Mouse (Mus musculus): Measurements from ENCODE around the gene Nnat.

Gene Nnat

DNA sequence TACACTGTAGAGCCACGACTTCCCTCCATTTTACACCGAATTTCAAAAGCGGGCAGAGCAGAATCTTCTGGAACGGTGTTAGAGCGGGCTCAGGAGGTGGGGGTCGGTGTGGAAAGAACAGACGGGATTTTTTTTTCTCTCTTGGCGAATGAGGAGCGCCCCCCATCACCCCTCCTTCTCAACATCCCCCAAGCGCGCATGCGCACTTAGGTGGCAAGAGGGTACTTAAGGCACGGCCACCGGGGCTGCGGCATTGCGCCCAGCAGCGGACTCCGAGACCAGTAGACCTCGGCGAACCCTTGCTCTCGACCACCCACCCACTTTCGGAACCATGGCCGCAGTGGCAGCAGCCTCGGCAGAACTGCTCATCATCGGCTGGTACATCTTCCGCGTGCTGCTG is at the start of gene Nnat:
Gene Nnat (plus strand): TSS at position 221 of the 400 bp plus-strand sequence.
- no peak for DNase-seq (ENCODE audit: low spot score in 2 of 2)

DNA sequence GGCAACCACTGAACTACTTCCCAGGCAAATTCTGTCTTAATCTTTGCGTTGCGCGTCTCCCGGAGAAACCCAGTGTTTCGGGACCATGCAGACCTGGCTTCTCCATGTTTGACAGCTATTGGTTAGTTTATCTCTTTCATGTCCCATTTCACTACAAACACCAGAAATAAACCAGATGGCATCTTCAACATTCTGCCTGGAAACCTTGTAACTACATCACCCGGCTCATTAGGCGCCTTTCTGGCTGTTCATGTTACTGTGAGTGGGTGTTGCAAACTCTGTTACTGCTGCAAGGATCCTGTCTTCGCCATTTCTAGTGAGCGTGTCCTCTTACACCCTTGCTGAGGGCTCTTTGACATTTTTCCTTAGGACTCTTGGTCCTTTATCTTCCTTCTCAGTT is 47.0 kb upstream of the Nnat start:
- DNase-seq (ENCODE audit: low spot score in 2 of 2): no peak

DNA sequence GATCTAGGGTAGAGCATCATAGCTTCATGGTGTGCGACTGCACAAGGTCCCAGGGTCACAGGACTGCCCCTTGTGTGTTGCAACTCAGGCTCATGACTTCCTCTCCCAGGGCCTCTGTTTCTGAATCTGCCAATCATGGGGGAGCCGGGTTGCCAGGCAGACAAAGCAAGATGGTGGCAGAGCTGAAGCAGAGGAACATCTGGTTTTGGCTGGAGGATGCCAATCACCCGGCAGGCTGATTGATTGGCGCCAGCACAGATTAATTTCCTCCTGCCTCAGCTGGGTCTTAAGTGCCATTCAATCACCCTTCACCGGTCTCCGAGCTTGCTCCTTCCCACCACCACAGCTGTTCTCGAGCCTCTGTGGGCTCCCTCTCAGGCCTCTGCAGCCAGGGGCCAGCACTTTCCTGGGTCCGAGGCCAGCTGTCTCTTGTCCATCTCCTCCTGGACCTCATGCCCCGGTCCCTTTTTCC is 46.1 kb upstream of the Nnat start:
- DNase-seq (ENCODE audit: low spot score in 2 of 2): peak in 1 of 2 experiments; percentile 11

DNA sequence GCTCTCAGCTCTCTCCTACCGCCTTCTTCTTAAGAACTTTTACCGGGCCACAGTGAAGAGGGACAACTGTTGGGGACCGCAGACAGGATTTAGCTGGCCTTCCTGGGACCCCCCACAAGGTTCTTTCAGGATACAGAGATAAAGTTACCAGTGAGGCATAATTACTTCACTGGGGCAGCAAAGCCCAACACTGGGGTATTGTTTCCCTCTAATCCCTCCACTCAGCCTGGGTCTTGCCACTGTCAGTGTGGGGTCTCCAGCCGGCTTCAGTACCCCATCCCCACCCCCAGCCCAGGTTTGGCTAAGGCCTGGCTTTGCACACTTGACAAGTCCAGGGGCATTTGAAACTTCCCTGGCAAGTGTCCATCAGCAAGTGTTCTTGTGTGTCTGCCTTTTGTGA is 45.5 kb upstream of the Nnat start:
- DNase-seq (ENCODE audit: low spot score in 2 of 2): no peak

DNA sequence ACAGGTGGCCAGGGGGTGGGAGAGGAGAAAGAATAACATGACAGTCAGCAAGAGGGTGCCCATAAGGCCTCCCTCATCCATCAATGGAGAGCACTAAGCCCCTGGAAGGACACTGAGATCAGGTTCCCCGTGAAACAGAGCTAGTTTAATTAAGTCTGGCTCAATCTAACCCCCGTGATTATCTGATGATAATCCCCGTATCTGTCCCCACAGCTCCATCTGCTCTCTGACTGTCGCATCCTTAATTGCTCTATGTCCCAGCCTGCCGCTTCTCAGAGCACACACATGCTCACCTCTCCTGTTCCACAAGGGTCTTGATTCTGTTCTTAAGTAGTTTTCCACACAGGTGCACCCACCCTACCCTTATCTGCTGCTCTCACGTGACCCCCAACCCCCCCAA is 42.4 kb upstream of the Nnat start:
- DNase-seq (ENCODE audit: low spot score in 2 of 2): no peak

DNA sequence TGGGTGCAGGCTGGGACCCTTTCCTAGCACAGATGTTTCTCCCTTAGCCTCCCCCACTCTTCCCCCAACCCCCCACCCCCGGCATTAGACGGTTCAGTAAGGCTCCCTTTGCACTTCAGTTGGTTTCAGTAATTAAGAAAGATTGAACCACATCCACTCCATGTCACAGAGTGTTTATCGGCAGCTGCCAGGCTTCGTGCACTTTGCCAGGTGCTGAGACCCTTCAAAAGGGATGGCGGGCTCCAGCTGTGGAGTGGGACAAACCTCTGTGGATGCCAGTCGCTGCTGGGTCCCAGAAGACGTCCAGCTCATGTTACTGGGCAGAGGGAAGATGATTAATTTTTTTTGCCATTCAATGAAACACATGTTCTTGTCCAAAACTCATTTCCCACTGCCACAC is 41.4 kb upstream of the Nnat start:
- DNase-seq (ENCODE audit: low spot score in 2 of 2): no peak

DNA sequence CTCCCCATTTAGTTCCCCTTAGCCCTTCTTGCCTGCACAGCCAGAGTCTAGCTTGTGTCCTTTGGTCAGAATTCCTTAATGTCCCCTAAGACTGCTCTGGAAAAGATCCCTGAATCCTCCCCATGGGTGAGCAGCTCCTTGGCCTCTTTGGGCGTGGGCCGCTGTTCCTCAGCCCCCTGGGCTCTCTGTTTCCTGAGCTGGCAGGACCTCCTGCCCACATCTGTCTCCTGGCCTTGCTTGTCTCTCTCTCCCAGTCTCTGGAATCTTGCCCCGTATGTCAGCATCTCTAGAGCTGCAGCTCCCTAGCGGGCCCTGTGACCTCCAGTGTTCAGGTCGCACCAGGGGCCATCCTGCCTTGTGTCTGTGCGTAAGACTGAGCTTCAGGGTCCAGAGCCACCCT is 40.4 kb upstream of the Nnat start:
- peak in 1 of 2 experiments; percentile 20 for DNase-seq (ENCODE audit: low spot score in 2 of 2)

DNA sequence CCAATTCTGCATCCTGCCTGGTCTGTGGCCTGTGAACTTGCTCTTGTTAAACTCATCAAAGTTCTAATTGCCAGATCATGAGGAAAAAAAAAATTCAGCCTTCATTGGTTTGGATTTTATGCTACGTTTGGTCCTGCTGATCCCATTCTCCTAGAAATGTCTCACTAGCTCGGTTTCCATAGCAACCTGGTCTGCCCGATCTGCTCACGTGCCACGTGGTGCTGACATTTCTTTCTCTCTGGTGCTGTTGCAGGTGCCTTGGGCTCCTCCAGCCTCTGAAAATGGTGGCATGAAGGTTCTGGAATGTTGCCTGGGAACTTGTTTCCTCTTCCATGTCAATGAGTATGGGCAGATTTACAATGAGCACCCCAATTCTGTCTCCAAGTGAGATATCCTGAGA is 39.4 kb upstream of the Nnat start:
- DNase-seq (ENCODE audit: low spot score in 2 of 2): no peak

DNA sequence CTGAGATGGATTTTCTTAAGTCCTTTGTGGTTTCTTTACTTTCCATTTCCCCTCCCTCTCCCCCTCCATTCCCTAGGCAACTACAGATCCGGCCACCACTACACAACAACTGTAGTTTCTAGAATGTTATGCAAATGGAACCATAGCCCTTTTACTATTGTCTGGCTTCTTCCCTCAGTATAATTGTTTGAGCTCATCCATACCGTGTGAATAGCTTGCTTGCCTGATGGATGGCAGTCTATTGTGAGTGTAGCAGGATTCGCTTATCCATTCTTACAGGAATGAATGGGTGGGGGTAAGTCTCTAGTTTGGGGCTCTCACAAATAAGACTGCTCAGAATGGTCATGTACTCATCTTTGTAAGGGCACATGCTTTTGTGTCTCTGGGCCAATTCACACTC is 37.3 kb upstream of the Nnat start:
- no peak for DNase-seq (ENCODE audit: low spot score in 2 of 2)

DNA sequence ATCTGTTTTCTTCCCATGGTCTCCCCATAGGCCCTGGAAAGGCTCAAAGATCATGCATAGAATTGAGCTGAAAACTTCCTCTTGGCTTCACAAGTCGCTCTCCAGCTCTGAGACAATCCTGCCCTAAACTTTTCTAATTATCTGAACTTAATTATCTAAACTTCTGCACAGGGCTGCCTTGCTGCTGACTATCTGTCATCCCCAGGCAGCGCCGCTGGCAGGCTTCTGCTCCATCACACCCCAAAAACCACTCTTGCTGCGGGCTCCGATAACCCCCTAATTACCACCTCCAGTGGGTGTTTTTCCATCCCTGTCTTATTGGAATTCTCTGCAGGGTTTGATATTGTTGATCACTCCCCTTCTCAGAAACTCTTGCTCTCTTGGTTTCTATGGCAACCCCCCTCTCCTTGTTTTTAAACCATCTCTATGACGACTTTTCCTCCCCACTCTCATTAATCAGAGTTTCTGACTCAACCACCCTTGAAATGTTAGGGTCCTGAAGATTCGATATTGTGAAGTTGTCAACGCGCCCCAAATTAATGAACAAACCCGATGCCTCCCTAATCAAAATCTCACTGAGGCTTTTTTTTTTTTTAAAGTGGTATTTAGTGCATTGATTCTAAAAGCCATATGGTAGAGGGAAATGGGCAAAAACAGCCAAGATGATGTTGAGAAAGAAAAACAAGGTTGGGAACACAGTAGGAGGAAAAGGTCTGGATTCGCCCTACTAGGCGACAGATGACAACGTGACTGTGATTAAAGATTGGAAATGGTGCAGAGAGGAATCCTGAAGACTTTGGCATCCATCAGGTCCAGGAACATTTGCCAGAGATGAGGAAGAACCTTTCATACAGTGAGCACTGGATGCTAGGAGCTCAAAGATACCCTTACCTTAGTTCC is 29.6 kb upstream of the Nnat start:
- DNase-seq (ENCODE audit: low spot score in 2 of 2): no peak

DNA sequence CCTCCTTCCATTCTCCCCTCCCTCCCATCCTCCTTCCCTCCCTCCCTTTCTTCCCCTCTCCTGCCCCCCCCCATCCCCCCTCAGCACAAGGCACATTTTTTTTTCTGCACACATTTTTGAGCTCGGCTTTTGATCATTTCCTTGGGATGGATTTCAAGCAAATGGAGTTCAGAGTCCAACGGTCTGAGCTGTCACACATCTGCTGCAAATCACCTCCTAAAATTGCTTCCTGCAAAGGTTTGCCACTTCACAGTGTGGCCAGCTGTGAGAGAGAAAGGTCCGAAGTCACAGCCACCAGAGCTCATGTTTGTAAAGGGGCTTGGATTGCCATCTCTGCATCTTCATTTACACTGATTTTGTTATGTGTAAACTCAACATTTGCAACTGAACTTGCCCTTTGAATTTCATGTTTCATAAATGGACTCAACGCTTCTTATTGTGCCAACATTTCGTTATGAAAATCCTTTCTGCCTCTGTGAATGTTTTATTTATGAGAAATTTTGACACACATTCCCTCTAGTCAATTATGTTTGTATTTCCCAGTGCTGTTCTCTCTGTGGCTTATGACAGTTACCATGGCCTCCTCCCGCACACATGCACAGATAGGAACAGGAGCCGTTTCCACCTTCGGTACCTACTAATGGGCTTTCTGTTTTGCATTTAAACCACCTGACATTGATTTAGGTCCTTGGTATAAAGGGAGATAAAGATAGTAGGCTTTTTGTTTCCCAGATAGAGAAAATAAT is 28.0 kb upstream of the Nnat start:
- no peak for DNase-seq (ENCODE audit: low spot score in 2 of 2)

DNA sequence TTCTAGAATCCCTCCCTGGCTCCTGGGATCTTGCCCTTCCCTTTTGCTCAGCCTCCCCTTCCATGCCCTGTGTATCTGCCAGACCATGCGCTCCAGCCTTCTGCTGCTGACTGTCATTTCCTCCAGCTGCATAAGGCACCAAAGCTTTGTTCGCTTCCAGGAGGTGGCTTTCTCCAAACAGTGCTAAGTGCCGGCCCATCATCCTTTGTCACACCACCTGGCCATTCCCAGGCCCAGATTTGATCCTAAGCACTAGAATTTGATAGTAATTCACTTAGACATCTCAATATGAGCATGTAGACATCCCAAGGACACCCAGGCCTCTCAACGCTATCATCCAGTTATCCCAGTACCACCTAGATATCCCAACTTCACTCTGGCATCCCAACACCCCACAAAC is 25.7 kb upstream of the Nnat start:
- no peak for DNase-seq (ENCODE audit: low spot score in 2 of 2)

DNA sequence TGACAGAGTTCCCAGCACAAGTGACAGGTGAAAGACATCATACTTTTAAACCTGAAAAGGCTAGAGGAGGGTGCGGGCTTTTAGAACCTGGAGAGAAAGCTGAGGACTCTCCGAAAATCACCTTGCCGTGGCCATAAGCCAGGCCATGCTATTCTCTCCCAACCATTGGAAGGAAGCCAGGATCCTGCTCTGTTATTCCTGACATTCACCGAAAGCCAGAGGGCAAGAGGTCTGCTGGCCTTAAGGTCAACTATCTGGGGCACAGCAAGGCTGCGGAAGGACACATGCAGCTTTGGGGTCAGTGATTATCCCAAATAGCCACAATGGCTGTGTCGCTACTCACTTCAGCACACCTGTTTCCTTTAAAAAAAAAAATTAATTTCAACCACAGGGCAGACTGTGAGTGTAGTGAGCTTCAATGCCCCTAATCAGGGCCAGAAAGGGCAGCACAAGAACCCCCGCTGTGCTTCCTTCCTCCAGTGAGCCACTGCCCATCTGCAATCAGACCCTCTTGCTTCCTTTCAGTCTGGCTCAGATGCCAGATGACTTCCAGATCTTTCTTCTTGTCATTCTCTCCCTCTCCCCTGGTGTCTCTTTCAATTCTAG is 23.3 kb upstream of the Nnat start:
- DNase-seq (ENCODE audit: low spot score in 2 of 2): no peak

DNA sequence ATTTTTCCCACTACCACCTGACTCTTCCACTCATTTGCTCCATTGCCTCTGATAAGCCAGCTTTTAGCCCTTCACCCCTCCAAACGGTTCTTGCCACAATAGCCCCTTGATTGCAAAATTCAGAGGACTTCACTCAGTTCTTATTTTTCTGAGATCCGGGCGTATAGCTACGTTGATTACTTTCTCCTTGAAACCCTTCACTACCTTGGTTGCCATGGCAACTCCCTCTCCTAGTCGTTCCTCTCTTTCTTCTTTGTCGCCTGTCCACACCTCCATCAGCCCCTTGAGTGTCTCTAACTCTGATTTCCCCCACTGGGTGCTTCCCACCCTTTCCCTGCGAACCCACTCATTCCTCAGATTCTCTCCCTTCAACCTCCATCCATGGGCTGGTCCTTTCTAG is 22.8 kb upstream of the Nnat start:
- DNase-seq (ENCODE audit: low spot score in 2 of 2): no peak

DNA sequence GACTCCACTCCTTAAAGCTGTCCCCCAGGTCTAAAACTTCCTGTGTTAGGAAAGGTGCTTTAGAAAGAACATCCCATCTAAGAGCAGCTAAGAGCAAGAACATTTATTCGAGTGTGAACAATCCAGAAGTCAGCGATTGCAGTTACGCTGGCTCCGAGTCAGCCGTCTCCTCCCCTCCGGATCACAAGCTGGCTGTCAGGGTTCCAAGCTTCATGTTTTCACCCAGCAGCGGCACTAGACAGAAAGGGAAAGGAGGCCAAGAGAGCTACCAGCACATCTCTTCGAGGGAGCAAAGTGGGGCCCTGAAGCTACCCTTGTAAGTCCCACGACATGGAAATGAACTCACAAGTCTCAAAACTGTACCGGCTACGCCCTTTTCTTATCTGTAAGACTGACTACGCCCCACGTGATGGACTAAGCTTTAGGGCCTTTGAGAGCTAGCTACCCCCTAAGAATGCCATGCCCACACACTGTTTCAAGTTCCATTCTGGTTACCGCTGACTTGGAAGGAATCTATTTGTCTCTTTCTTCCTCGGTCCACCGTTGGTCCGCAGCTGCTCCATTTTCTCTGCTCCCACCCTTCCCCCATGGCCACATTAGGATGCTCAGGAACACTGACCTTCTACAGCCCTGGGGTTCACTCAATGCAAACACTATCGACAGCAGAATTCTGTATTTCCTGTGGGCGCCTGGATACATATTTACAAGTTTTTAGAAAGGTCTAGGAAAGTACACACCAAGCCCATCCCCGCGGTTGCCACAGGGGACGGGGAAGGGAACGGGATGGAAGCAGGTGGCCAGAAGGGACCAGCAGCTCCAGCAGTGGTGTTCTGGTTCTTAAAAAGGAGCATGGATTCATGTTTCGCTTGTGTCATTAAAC is 19.6 kb upstream of the Nnat start:
- DNase-seq (ENCODE audit: low spot score in 2 of 2): peak in 1 of 2 experiments; percentile 72

DNA sequence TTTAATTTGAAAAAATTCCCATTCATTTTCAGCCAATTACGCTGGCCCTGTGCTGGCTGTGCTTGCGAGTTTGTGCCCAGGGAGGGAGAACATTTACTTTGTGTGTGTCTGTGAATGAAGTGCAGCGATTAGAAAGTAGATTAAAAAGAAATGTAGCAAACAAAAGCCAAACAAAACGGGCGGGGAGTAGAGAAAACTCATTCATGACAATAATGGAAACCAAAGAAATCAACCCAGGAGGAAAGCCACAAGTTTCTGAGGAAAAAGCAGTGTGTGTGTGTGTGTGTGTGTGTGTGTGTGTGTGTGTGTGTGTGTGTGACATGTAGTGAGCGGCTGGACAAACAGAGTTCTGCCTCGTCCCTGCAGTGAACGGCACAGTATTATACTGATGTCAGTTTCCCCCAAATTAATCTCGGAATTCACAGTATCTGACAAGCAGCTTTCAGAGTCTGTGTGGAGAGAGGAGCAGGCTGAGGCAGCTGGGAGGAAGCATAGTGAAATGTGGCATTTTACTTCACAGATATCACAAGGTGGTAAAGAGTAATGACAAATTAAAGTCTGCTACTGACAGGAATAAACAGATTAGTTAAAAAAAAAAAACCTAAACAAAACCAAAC is 18.8 kb upstream of the Nnat start:
- no peak for DNase-seq (ENCODE audit: low spot score in 2 of 2)

DNA sequence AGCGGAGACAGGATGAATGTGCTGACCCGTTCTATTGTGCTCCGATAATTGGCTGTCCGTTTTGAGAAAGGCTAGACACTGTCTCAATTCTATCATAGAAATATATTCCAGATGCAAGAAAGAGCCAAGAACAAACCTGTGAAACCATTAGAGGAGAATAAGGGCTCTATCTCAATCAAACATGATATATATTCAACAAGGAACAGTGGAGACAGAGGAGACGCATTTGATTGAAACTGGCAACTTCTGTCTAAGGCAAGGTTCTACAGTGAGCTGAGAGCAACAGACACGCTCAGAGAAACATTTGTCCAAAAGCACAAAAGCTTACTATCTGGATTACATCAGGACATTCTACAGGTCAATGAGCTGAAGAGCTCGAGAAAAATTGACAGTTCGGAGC is 18.2 kb upstream of the Nnat start:
- DNase-seq (ENCODE audit: low spot score in 2 of 2): no peak

DNA sequence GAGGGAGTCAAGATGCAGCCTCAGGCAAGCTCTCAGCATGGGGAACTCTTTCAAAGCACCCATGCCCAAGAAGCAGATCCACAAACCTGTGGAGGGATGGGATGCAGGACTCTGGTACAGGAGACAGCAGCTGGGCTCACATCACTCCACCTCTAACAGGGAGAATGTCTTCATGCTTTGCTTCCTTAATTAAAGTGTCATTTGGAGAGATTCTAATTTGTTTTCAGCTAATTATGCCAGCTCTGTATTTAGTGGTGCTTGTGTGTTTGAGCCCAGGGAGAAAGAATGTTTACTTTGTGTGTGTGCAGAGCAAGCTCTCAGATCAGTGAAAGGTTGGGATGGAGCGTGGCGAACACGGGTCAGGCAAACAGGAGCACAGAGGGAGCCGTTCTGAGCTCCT is 17.5 kb upstream of the Nnat start:
- no peak for DNase-seq (ENCODE audit: low spot score in 2 of 2)

DNA sequence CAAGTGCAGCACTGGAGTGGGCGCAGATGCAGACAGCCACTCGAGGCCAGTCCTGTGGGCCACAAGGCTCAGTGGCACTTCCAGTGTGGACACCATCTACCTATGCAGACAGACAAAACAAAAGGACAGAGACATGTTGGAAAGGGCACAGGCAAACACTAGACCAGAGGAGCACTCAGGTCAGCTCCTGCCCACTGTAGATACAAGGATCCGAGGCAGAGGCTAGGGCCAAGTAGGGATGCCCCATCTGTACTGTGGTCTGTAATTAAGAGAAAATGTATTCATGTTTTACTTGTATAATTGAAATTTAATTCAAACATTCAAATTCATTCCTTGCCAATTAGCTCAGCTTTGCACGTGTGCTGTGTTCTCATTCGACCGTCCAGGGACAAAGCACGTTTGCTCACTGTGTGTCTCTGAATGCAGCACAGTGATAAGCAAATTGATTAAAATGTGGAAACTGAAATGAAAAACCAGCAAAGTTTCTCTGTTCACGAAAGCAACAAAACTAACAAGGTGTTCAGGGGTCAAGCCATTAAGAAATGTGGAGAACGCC is 15.5 kb upstream of the Nnat start:
- DNase-seq (ENCODE audit: low spot score in 2 of 2): no peak

DNA sequence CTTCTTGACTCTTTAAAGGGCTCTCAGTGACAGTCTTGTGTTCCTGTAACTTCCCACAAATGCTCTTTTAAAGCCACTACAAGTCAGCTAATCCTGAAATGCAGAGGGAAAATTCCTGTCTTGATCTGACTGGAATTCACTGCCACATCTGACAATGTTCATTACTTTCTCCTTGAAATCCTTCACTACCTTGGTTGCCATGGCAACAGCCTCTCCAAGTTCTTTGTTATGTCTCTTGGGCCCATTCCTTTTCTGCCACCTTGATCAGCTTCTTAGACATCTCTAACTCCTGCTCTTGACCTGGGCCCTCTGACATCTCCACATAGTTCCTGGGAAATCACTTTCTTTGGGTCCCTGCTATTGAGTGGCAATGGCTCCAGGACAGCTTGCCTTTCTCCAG is 13.2 kb upstream of the Nnat start:
- DNase-seq (ENCODE audit: low spot score in 2 of 2): no peak

DNA sequence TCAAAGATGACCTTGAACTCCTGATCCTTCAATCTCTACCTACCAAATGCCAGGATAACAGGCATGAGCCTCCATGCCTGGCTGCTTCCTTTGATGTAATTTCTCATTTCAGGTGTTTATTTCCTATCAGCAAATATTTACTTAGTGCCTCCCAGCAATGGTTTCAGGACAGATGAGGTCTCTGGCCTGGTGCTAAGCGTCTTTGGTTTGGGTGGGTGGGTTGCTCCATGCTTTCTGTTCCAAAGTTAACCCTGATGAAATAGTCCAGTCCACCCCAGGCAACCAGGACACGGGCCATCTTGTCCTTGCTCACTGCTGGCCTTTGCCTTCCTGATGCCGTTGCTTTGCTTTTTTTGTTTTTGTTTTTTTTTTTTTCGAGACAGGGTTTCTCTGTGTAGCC is 9.6 kb upstream of the Nnat start:
- no peak for DNase-seq (ENCODE audit: low spot score in 2 of 2)

Measured in urinary bladder, postnatal 36 days (tissue).